Mouse (Mus musculus): ENCODE data around the gene Fer1l5. TPM values are rescaled to one million over a fixed set of nuclear protein-coding genes. Genes with fewer than 3 reads are reported as not detected.
A peak's percentile ranks its signal among the peaks of the same experiment; 100 is the strongest.

The Fer1l5 gene
- polyA plus RNA-seq, 1 experiment from 2014 or later, result 0.28 TPM

GRCm38 (mm10) chr1:36437223-36437622 is 65.1 kb downstream of the Fer1l5 start:
- no peaks in the 10 kb centered on the region for H3K27me3 ChIP-seq (ENCODE audit: insufficient read depth, low read length)
- no peak for TF ChIP-seq CTCF (IDR thresholded peaks at IDR 0.05; ENCODE audit: low read depth)
- DNase-seq (ENCODE audit: low spot score), result no peak
- WGBS, result 98% methylated on average over 3 of the region's 3 CpGs
- H3K4me1 ChIP-seq (replicated peaks; ENCODE audit: insufficient read depth, low read length), result no peaks in the 10 kb centered on the region
- ATAC-seq (replicated peaks; ENCODE audit: low FRiP score, low read depth), result no peak
- peaks cover 39% of the 10 kb centered on the region for H3K36me3 ChIP-seq (ENCODE audit: insufficient read depth, low read length)
- H3K27ac ChIP-seq, result no peak overlapping the region
- no peaks in the 10 kb centered on the region for H3K9me3 ChIP-seq (replicated peaks; ENCODE audit: low read length)
- H3K4me2 ChIP-seq (ENCODE audit: low read length), result no peak overlapping the region
- no peak overlapping the region for H3K4me3 ChIP-seq (replicated peaks; ENCODE audit: low read depth, low read length)
- H3K9ac ChIP-seq (ENCODE audit: low read depth, low read length), result no peak overlapping the region

DNA sequence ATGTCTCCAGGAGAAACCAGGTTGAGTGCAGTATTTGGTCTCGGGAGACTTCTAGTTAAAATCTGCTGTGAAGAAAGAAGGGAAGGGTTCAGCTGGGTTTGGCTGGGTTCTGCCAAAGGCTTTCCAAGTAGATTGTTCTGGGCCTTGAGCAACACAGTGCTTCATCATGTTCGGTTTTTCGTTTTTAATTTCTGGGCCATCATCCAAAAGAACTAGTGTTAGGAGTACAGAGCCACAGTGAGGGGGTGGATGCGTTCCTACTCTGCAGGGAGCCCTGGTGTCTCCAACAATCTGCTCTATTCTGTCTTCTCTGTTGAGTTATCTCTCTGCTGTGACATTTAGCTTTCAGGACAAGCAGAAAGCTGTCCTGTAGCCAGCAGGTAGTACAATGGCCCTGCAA is 69.0 kb downstream of the Fer1l5 start:
- Histone ChIP-seq H3K27me3 (ENCODE audit: insufficient read depth, low read length) (no peaks in the 10 kb centered on the region), H3K27ac (no peak overlapping the region), H3K4me2 (ENCODE audit: low read length) (no peak overlapping the region), H3K36me3 (ENCODE audit: insufficient read depth, low read length) (peaks cover 33% of the 10 kb centered on the region), H3K9me3 (replicated peaks; ENCODE audit: low read length) (no peaks in the 10 kb centered on the region), H3K9ac (ENCODE audit: low read depth, low read length) (no peak overlapping the region), H3K4me1 (replicated peaks; ENCODE audit: insufficient read depth, low read length) (0 out of 2 replicates have a peak, but pooled peaks cover 4% of the 10 kb centered on the region), H3K4me3 (replicated peaks; ENCODE audit: low read depth, low read length) (no peak overlapping the region)
- WGBS, result 75% methylated on average over 4 of the region's 4 CpGs
- ATAC-seq (replicated peaks; ENCODE audit: low FRiP score, low read depth), result no peak
- DNase-seq (ENCODE audit: low spot score), result no peak
- TF ChIP-seq CTCF (IDR thresholded peaks at IDR 0.05; ENCODE audit: low read depth), result no peak

- WGBS, result under 1% methylated on average over 57 of the region's 57 CpGs
- Histone ChIP-seq H3K27me3 (ENCODE audit: insufficient read depth, low read length) (no peaks in the 10 kb centered on the region), H3K4me1 (replicated peaks; ENCODE audit: insufficient read depth, low read length) (0 out of 2 replicates have a peak, but pooled peaks cover 4% of the 10 kb centered on the region), H3K4me2 (ENCODE audit: low read length) (peak within 1 kb of the TSS; percentile 91), H3K9me3 (replicated peaks; ENCODE audit: low read length) (no peaks in the 10 kb centered on the region), H3K27ac (peak within 1 kb of the TSS; percentile 87), H3K9ac (ENCODE audit: low read depth, low read length) (peak within 1 kb of the TSS; percentile 81), H3K4me3 (replicated peaks; ENCODE audit: low read depth, low read length) (peak within 1 kb of the TSS; percentile 91), H3K36me3 (ENCODE audit: insufficient read depth, low read length) (0 out of 2 replicates have a peak, but pooled peaks cover 2% of the 10 kb centered on the region)
- peak; percentile 99 for ATAC-seq (replicated peaks; ENCODE audit: low FRiP score, low read depth)
- TF ChIP-seq CTCF (IDR thresholded peaks at IDR 0.05; ENCODE audit: low read depth), result peak; percentile 23; the same call in 1 of the 2 replicates
- peak; percentile 99 for DNase-seq (ENCODE audit: low spot score)
These were observed 72.7 kb downstream of the Fer1l5 start, which contains the start of gene Lman2l for GRCm38 (mm10) chr1:36444471-36445464. Gene Lman2l (minus strand): TSS chr1:36445271.

- ATAC-seq (replicated peaks; ENCODE audit: low FRiP score, low read depth), result peak; percentile 9; the same call in 1 of the 2 replicates
These were observed 73.4 kb downstream of the Fer1l5 start for GRCm38 (mm10) chr1:36445508-36445907.

DNA sequence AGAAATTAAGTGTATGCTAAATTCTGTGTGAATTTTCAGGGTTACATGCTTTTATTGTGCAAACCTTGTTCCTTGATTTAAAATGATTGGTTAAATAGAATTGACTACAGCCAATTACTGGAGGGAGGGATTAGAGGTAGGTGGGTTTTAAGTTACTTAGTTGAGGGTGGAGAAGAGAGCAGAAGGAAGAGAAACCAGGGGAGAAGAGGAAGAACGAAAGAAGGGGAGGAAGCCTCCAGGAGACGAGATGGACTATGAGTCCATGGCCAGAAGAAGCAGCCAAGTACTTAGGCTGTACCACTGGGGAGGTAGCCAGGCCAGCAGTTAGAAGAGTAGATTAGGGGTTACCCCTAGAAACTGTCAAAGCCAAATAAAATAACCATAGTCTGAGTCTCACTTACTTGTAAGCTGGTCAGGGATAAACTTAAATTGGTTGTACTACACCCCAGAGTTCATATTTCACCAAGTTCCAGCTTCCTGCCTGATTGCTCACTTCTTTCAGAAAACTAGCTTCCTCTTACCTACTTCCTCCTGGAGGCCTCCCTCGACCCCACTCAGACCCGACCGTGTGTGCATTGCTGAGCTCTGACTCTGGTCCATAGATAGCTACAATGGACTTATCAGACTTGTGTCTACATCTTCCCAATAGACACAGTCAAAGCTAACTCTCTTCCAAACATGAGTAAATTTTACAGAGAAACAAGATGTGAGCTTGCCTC is 74.2 kb downstream of the Fer1l5 start:
- 0 out of 2 replicates have a peak, but pooled peaks cover 4% of the 10 kb centered on the region for H3K4me1 ChIP-seq (replicated peaks; ENCODE audit: insufficient read depth, low read length)
- DNase-seq (ENCODE audit: low spot score), result no peak
- ATAC-seq (replicated peaks; ENCODE audit: low FRiP score, low read depth), result no peak

More at GRCm38 (mm10) chr1:36445508-36445907, 73.4 kb downstream of the Fer1l5 start:
- H3K4me2 ChIP-seq (ENCODE audit: low read length), result peak overlapping the region; percentile 34; the same call in 1 of the 2 replicates
- no peaks in the 10 kb centered on the region for H3K27me3 ChIP-seq (ENCODE audit: insufficient read depth, low read length)
- H3K36me3 ChIP-seq (ENCODE audit: insufficient read depth, low read length), result 0 out of 2 replicates have a peak, but pooled peaks cover 2% of the 10 kb centered on the region
- 0 out of 2 replicates have a peak, but pooled peaks cover 4% of the 10 kb centered on the region for H3K4me1 ChIP-seq (replicated peaks; ENCODE audit: insufficient read depth, low read length)
- 30% methylated on average over 8 of the region's 8 CpGs for WGBS
- H3K27ac ChIP-seq, result no peak overlapping the region
- no peak for TF ChIP-seq CTCF (IDR thresholded peaks at IDR 0.05; ENCODE audit: low read depth)
- H3K9ac ChIP-seq (ENCODE audit: low read depth, low read length), result no peak overlapping the region
- no peak for DNase-seq (ENCODE audit: low spot score)
- H3K9me3 ChIP-seq (replicated peaks; ENCODE audit: low read length), result no peaks in the 10 kb centered on the region
- no peak overlapping the region for H3K4me3 ChIP-seq (replicated peaks; ENCODE audit: low read depth, low read length)

GRCm38 (mm10) chr1:36446841-36447240 is 74.8 kb downstream of the Fer1l5 start:
- Histone ChIP-seq H3K27me3 (ENCODE audit: insufficient read depth, low read length) (no peaks in the 10 kb centered on the region), H3K4me3 (replicated peaks; ENCODE audit: low read depth, low read length) (no peak overlapping the region), H3K27ac (no peak overlapping the region), H3K4me2 (ENCODE audit: low read length) (no peak overlapping the region), H3K4me1 (replicated peaks; ENCODE audit: insufficient read depth, low read length) (0 out of 2 replicates have a peak, but pooled peaks cover 4% of the 10 kb centered on the region), H3K9ac (ENCODE audit: low read depth, low read length) (no peak overlapping the region), H3K9me3 (replicated peaks; ENCODE audit: low read length) (no peaks in the 10 kb centered on the region), H3K36me3 (ENCODE audit: insufficient read depth, low read length) (0 out of 2 replicates have a peak, but pooled peaks cover 2% of the 10 kb centered on the region)
- TF ChIP-seq CTCF (IDR thresholded peaks at IDR 0.05; ENCODE audit: low read depth), result no peak
- ATAC-seq (replicated peaks; ENCODE audit: low FRiP score, low read depth) (no peak), DNase-seq (ENCODE audit: low spot score) (no peak)
- 89% methylated on average over 5 of the region's 5 CpGs for WGBS

More for the DNA sequence above, 74.2 kb downstream of the Fer1l5 start:
- TF ChIP-seq CTCF (IDR thresholded peaks at IDR 0.05; ENCODE audit: low read depth), result no peak
- Histone ChIP-seq H3K27me3 (ENCODE audit: insufficient read depth, low read length) (no peaks in the 10 kb centered on the region), H3K9me3 (replicated peaks; ENCODE audit: low read length) (no peaks in the 10 kb centered on the region), H3K36me3 (ENCODE audit: insufficient read depth, low read length) (0 out of 2 replicates have a peak, but pooled peaks cover 2% of the 10 kb centered on the region), H3K4me3 (replicated peaks; ENCODE audit: low read depth, low read length) (no peak overlapping the region), H3K9ac (ENCODE audit: low read depth, low read length) (no peak overlapping the region), H3K4me2 (ENCODE audit: low read length) (no peak overlapping the region), H3K27ac (no peak overlapping the region)
- 83% methylated on average over 5 of the region's 5 CpGs for WGBS

Data from kidney, postnatal 0 days (tissue).